In the genomic region with DNA sequence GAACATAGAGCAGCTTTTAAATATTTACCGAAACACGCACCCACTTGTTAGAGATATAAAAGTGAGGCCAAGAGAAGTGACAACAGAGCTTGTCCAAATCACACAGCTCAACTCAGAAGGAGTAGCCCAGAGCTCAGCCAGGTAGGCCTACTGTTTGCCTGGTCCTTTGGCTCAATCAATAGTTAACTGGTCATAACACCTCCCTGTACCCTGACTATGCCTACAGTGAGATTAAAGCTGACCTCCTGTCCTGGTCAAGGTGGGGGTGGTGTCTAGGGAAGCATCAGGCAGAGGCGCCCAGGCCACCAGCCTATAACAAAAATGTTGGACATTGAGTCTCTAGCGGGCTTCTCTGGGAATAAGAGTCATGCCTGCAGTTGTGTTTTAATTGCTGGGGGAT, we compare ENCODE assay signal across 27 mouse cellular contexts. TPM values are rescaled to one million over a fixed set of nuclear protein-coding genes. Genes with fewer than 3 reads are reported as not detected.
DNase-seq lines count a peak whose midpoint lies in the region; ATAC-seq and TF ChIP-seq lines count a peak whose summit lies in the region.
"Had no signal": no experiment of that assay in that cellular context is flagged by ENCODE, and none has a peak within 500 bp of the region (broad histone marks: within the 10 kb centered on the region; RNA-seq: fewer than 3 reads in every experiment).

No protein-coding gene starts in this region.

- no peaks in the 10 kb centered on the region for H3K9me3 ChIP-seq in liver, embryonic 13.5 days (replicated peaks)
- no peaks in the 10 kb centered on the region for H3K9me3 ChIP-seq in liver, embryonic 16.5 days (replicated peaks; ENCODE audit: control insufficient read depth, low read length)
- no peaks in the 10 kb centered on the region for H3K9me3 ChIP-seq in forebrain, postnatal 0 days (ENCODE audit: low read length)
- H3K9me3 ChIP-seq: forebrain, embryonic 10.5 days; forebrain, embryonic 13.5 days; heart, embryonic 12.5 days; heart, embryonic 15.5 days; hindbrain, embryonic 10.5 days; hindbrain, embryonic 13.5 days had no signal

- 19% methylated on average over 4 of the region's 4 CpGs for WGBS in liver, adult 2 months
- 60% methylated on average over 4 of the region's 4 CpGs for WGBS in liver, embryonic 13.5 days (ENCODE audit: insufficient replicate concordance)
- 68% methylated on average over 4 of the region's 4 CpGs for WGBS in liver, embryonic 16.5 days (ENCODE audit: insufficient replicate concordance)
- 92% methylated on average over 4 of the region's 4 CpGs for WGBS in forebrain, postnatal 0 days

- ATAC-seq in liver, embryonic 13.5 days (ENCODE audit: low read depth): peak; percentile 71
- peak; percentile 87 for ATAC-seq in liver, embryonic 16.5 days (ENCODE audit: low read depth)
- no peak for ATAC-seq in forebrain, postnatal 0 days
- ATAC-seq: forebrain, embryonic 13.5 days; forebrain, embryonic 16.5 days; hindbrain, embryonic 16.5 days had no signal

- H3K27me3 ChIP-seq in liver, adult 2 months (ENCODE audit: control insufficient read depth, insufficient read depth, low read length): no peaks in the 10 kb centered on the region
- H3K27me3 ChIP-seq in liver, embryonic 13.5 days: no peaks in the 10 kb centered on the region
- H3K27me3 ChIP-seq in liver, embryonic 16.5 days (ENCODE audit: control insufficient read depth, insufficient read depth, low read depth, low read length): no peaks in the 10 kb centered on the region
- no peaks in the 10 kb centered on the region for H3K27me3 ChIP-seq in forebrain, postnatal 0 days (ENCODE audit: insufficient read depth, low read length)
- H3K27me3 ChIP-seq: forebrain, embryonic 13.5 days; heart, embryonic 15.5 days; hindbrain, embryonic 13.5 days had no signal

- peak; percentile 68 for DNase-seq in liver, adult 2 months (ENCODE audit: extremely low read depth, low read depth, low spot score)
- no peak for DNase-seq in liver, embryonic 13.5 days
- DNase-seq in cerebellum, adult 11 months: no peak
- no peak for DNase-seq in lung, postnatal 14 days
- DNase-seq in retina, postnatal 1 day: no peak
- no peak for DNase-seq in forebrain, postnatal 0 days
- DNase-seq: adrenal gland, adult 8-10 months; adrenal gland, postnatal 25 days; B cell, adult 2 months; cerebellum, adult 18-20 months; cerebellum, adult 9-10 months; cerebellum, postnatal 14 days; gastrocnemius, adult 2 months; gastrocnemius, postnatal 14 days; heart, adult 11 months; heart, postnatal 10 days; heart, postnatal 36 days had no signal

- no peaks in the 10 kb centered on the region for H3K36me3 ChIP-seq in liver, adult 2 months (ENCODE audit: control insufficient read depth, insufficient read depth, low read length)
- no peaks in the 10 kb centered on the region for H3K36me3 ChIP-seq in liver, embryonic 13.5 days
- no peaks in the 10 kb centered on the region for H3K36me3 ChIP-seq in liver, embryonic 16.5 days (ENCODE audit: control insufficient read depth, insufficient read depth)
- no peaks in the 10 kb centered on the region for H3K36me3 ChIP-seq in forebrain, postnatal 0 days (ENCODE audit: insufficient read depth)
- H3K36me3 ChIP-seq: forebrain, embryonic 10.5 days; heart, embryonic 12.5 days; heart, embryonic 15.5 days; hindbrain, embryonic 10.5 days; hindbrain, embryonic 13.5 days had no signal

- no peak for TF ChIP-seq CTCF in liver, adult 2 months (IDR thresholded peaks at IDR 0.05; ENCODE audit: low read depth, low read length)
- TF ChIP-seq CTCF in forebrain, postnatal 0 days (IDR thresholded peaks at IDR 0.05; ENCODE audit: low read depth): no peak

- TF ChIP-seq POLR2A in liver, adult 2 months (IDR thresholded peaks at IDR 0.05; ENCODE audit: extremely low read depth, insufficient read depth, low read length): no peak

- peaks cover 3% of the 10 kb centered on the region for H3K4me1 ChIP-seq in liver, adult 2 months (ENCODE audit: control insufficient read depth, insufficient read depth, low read length)
- H3K4me1 ChIP-seq in liver, embryonic 13.5 days (replicated peaks): peaks cover 3% of the 10 kb centered on the region; the same call in 1 of the 2 replicates
- H3K4me1 ChIP-seq in liver, embryonic 16.5 days (ENCODE audit: control insufficient read depth, low read depth, low read length): peaks cover 2% of the 10 kb centered on the region; the same call in 1 of the 2 replicates
- H3K4me1 ChIP-seq in forebrain, postnatal 0 days (ENCODE audit: insufficient read depth): no peaks in the 10 kb centered on the region
- H3K4me1 ChIP-seq: forebrain, embryonic 10.5 days; forebrain, embryonic 13.5 days; hindbrain, embryonic 13.5 days had no signal

- no peak overlapping the region for H3K4me3 ChIP-seq in liver, adult 2 months (ENCODE audit: insufficient read depth, low read depth, low read length)
- no peak overlapping the region for H3K4me3 ChIP-seq in liver, embryonic 13.5 days (replicated peaks)
- no peak overlapping the region for H3K4me3 ChIP-seq in liver, embryonic 16.5 days (ENCODE audit: low read depth, low read length)
- no peak overlapping the region for H3K4me3 ChIP-seq in forebrain, postnatal 0 days (ENCODE audit: low read depth, low read length)
- H3K4me3 ChIP-seq: forebrain, embryonic 10.5 days; forebrain, embryonic 13.5 days; gastrocnemius, adult 2 months; heart, embryonic 12.5 days; heart, embryonic 15.5 days; hindbrain, embryonic 10.5 days; hindbrain, embryonic 13.5 days had no signal

- no peak overlapping the region for H3K9ac ChIP-seq in liver, adult 2 months (ENCODE audit: low read depth, low read length)
- no peak overlapping the region for H3K9ac ChIP-seq in liver, embryonic 13.5 days
- H3K9ac ChIP-seq in liver, embryonic 16.5 days (ENCODE audit: low read depth, low read length): no peak overlapping the region
- H3K9ac ChIP-seq in forebrain, postnatal 0 days: no peak overlapping the region
- H3K9ac ChIP-seq: forebrain, embryonic 13.5 days; heart, embryonic 12.5 days; heart, embryonic 15.5 days; hindbrain, embryonic 13.5 days had no signal

- H3K79me2 ChIP-seq in liver, adult 2 months (ENCODE audit: control insufficient read depth, insufficient read depth, low read length): no peaks in the 10 kb centered on the region

- H3K27ac ChIP-seq in liver, adult 2 months (replicated peaks; ENCODE audit: insufficient read depth, low read depth, low read length): no peak overlapping the region
- H3K27ac ChIP-seq in liver, embryonic 13.5 days: no peak overlapping the region
- no peak overlapping the region for H3K27ac ChIP-seq in liver, embryonic 16.5 days (ENCODE audit: low read length)
- H3K27ac ChIP-seq in forebrain, postnatal 0 days (ENCODE audit: low read depth, low read length): no peak overlapping the region
- H3K27ac ChIP-seq: forebrain, embryonic 10.5 days; forebrain, embryonic 13.5 days; gastrocnemius, adult 2 months; heart, embryonic 15.5 days; hindbrain, embryonic 10.5 days; hindbrain, embryonic 13.5 days had no signal

- H3K4me2 ChIP-seq in liver, embryonic 13.5 days: no peak overlapping the region
- H3K4me2 ChIP-seq in liver, embryonic 16.5 days (ENCODE audit: low read depth, low read length): no peak overlapping the region
- no peak overlapping the region for H3K4me2 ChIP-seq in forebrain, postnatal 0 days (ENCODE audit: low read depth)
- H3K4me2 ChIP-seq: forebrain, embryonic 13.5 days; heart, embryonic 12.5 days; heart, embryonic 15.5 days; hindbrain, embryonic 13.5 days had no signal

RNA-seq across cellular contexts. Expression of a gene that starts 36.8 kb away (rescaled TPM):
- 0.07 TPM in 1 of 2 replicates, not detected in the other for total RNA-seq in liver, adult 2 months (2014; rRNA removed)
- 3.7 and 5.2 TPM in 2 replicates for polyA plus RNA-seq in liver, adult 2 months (2012; rRNA removed)
- 0.02 and 0.13 TPM in 2 replicates for polyA plus RNA-seq in liver, embryonic 13.5 days (2015; fragmentation: Nextera tagmentation; extraction: Ambion mirVana)
- 0.42 TPM in 2 replicates for polyA plus RNA-seq in liver, embryonic 16.5 days (2015; fragmentation: Nextera tagmentation; extraction: Ambion mirVana)
- total RNA-seq in forebrain, postnatal 0 days (2014; rRNA removed): 4.6 and 13.1 TPM in 2 replicates
- polyA plus RNA-seq in forebrain, postnatal 0 days (2015; fragmentation: Nextera tagmentation; extraction: Ambion mirVana): 3.0 and 3.3 TPM in 2 replicates
- total RNA-seq: MEL had no signal
- polyA plus RNA-seq: forebrain, embryonic 10.5 days had no signal
